Mouse (Mus musculus): ENCODE data around the gene Capn3. TPM values are rescaled to one million over a fixed set of nuclear protein-coding genes. Genes with fewer than 3 reads are reported as not detected.
A peak's percentile ranks its signal among the peaks of the same experiment; 100 is the strongest.

The Capn3 gene
- total RNA-seq, 2 experiments from 2014 or later: 88.0 to 92.1 TPM

GRCm38 (mm10) chr2:120476277-120477087 is 20.7 kb downstream of the Capn3 start:
- intact Hi-C loops (cut with DNase I; ENCODE audit: low total_unique reads): no loop called here
- no peak for DNase-seq

- DNase-seq: peak; percentile 72
- intact Hi-C loops (cut with DNase I; ENCODE audit: low total_unique reads): no loop called here
These were observed 22.8 kb downstream of the Capn3 start for GRCm38 (mm10) chr2:120478600-120478999.

- no peak for DNase-seq
- intact Hi-C loops (cut with DNase I; ENCODE audit: low total_unique reads): loop anchor here (10.0 kb wide), 2 partner anchors 183 to 383 kb away; no protein-coding TSS in a partner anchor
These were observed 26.1 kb downstream of the Capn3 start for GRCm38 (mm10) chr2:120481921-120482320.

- intact Hi-C loops (cut with DNase I; ENCODE audit: low total_unique reads): loop anchor here (10.0 kb wide), 2 partner anchors 182 to 382 kb away; no protein-coding TSS in a partner anchor
- DNase-seq: no peak
These were observed 26.9 kb downstream of the Capn3 start for GRCm38 (mm10) chr2:120482506-120483389.

- intact Hi-C loops (cut with DNase I; ENCODE audit: low total_unique reads): loop anchor here (10.0 kb wide), 2 partner anchors 181 to 381 kb away; no protein-coding TSS in a partner anchor
- DNase-seq: no peak
These were observed 28.4 kb downstream of the Capn3 start for GRCm38 (mm10) chr2:120484241-120484640.

- DNase-seq: no peak
- intact Hi-C loops (cut with DNase I; ENCODE audit: low total_unique reads): no loop called here
These were observed 37.4 kb downstream of the Capn3 start for GRCm38 (mm10) chr2:120493254-120493653.

GRCm38 (mm10) chr2:120496511-120496910 is 40.7 kb downstream of the Capn3 start:
- no peak for DNase-seq

GRCm38 (mm10) chr2:120499971-120500471 is 44.2 kb downstream of the Capn3 start:
- DNase-seq: no peak
- intact Hi-C loops (cut with DNase I; ENCODE audit: low total_unique reads): no loop called here

More at GRCm38 (mm10) chr2:120496511-120496910, 40.7 kb downstream of the Capn3 start:
- intact Hi-C loops (cut with DNase I; ENCODE audit: low total_unique reads): no loop called here

- DNase-seq: no peak
- intact Hi-C loops (cut with DNase I; ENCODE audit: low total_unique reads): no loop called here
These were observed 45.5 kb downstream of the Capn3 start for GRCm38 (mm10) chr2:120501136-120501918.

- DNase-seq: no peak
- intact Hi-C loops (cut with DNase I; ENCODE audit: low total_unique reads): no loop called here
These were observed 46.2 kb downstream of the Capn3 start for GRCm38 (mm10) chr2:120501931-120502604.

- intact Hi-C loops (cut with DNase I; ENCODE audit: low total_unique reads): no loop called here
- DNase-seq: peak; percentile 17
These were observed 46.8 kb downstream of the Capn3 start for GRCm38 (mm10) chr2:120502605-120502990.

GRCm38 (mm10) chr2:120503094-120503493 is 47.3 kb downstream of the Capn3 start:
- intact Hi-C loops (cut with DNase I; ENCODE audit: low total_unique reads): no loop called here
- no peak for DNase-seq

GRCm38 (mm10) chr2:120503992-120504391 is 48.2 kb downstream of the Capn3 start:
- intact Hi-C loops (cut with DNase I; ENCODE audit: low total_unique reads): no loop called here
- no peak for DNase-seq

GRCm38 (mm10) chr2:120514181-120514580 is 58.4 kb downstream of the Capn3 start:
- intact Hi-C loops (cut with DNase I; ENCODE audit: low total_unique reads): no loop called here
- DNase-seq: no peak

GRCm38 (mm10) chr2:120518547-120519210 is 62.9 kb downstream of the Capn3 start:
- no peak for DNase-seq
- intact Hi-C loops (cut with DNase I; ENCODE audit: low total_unique reads): no loop called here

GRCm38 (mm10) chr2:120526771-120527170 is 71.0 kb downstream of the Capn3 start:
- DNase-seq: no peak
- intact Hi-C loops (cut with DNase I; ENCODE audit: low total_unique reads): loop anchor here (5.0 kb wide), 1 partner anchor 81 kb away; the partner anchor contains the start of genes Haus2 and Lrrc57

GRCm38 (mm10) chr2:120529531-120529930 is 73.7 kb downstream of the Capn3 start:
- DNase-seq: no peak
- intact Hi-C loops (cut with DNase I; ENCODE audit: low total_unique reads): loop anchor here (5.0 kb wide), 1 partner anchor 78 kb away; the partner anchor contains the start of genes Haus2 and Lrrc57

GRCm38 (mm10) chr2:120531223-120531622 is 75.4 kb downstream of the Capn3 start:
- intact Hi-C loops (cut with DNase I; ENCODE audit: low total_unique reads): no loop called here
- no peak for DNase-seq

All from gastrocnemius, postnatal 14 days (tissue).